Mouse (Mus musculus) common myeloid progenitor, adult 5-6 weeks (primary cell): ENCODE results near the gene Pparg. TPM values are rescaled to one million over a fixed set of nuclear protein-coding genes. Genes with fewer than 3 reads are reported as not detected.

Experiments
- ATAC-seq: replicated peaks from 2 replicates; pipeline ENCODE4 v1.8.0; 2016; ENCODE audit warnings: low read depth, mild to moderate bottlenecking, moderate TSS enrichment, inconsistent platforms; ENCODE audit not compliant: poor library complexity, severe bottlenecking
- total RNA-seq: library from RNA; stranded (forward); fragments of 200-1000, 187-1606 nt; gene quantifications from 2 replicates; pipeline ENCODE4 v1.2.3, GENCODE M21; 2017

Pparg gene
- total RNA-seq, 1 experiment from 2014 or later = not detected

DNA sequence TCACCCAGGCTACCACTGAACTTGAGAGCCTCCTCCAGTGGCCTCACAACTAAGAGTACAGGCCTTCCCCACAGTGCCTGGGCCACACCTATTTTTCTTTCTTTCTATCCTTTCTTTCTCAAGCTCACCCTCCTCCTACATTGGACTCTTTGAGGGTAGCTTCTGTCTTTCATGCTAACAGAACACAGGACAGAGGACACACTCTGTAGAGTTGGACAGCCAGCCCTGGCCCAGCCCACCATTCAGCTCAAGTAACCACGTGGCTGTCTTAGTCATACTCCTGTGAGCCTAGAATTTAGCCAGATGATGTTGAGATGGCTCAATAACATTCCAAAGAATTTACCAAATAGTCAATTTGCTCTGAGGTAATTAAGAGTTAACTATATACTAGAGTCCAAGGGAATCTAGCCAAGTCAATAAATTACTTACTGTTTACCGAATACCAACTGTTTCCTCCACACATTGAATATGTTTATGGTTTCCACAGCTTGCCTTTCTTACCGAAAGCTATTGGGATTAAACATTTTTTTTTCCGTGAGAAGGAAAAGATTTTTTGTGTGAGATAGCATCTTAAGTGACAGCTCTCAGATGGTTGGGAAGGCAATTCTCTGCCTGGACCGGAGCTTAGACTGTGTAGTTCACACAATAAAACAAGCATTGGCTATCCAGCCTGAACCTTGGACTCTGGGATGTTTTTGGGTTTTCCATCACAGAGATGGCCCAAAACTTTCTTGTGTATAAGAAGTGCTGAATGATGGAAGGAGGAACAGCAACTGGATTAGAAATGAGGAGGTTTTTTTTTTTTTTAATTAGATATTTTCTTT, 10.9 kb upstream of the Pparg start:
- no peak for ATAC-seq

DNA sequence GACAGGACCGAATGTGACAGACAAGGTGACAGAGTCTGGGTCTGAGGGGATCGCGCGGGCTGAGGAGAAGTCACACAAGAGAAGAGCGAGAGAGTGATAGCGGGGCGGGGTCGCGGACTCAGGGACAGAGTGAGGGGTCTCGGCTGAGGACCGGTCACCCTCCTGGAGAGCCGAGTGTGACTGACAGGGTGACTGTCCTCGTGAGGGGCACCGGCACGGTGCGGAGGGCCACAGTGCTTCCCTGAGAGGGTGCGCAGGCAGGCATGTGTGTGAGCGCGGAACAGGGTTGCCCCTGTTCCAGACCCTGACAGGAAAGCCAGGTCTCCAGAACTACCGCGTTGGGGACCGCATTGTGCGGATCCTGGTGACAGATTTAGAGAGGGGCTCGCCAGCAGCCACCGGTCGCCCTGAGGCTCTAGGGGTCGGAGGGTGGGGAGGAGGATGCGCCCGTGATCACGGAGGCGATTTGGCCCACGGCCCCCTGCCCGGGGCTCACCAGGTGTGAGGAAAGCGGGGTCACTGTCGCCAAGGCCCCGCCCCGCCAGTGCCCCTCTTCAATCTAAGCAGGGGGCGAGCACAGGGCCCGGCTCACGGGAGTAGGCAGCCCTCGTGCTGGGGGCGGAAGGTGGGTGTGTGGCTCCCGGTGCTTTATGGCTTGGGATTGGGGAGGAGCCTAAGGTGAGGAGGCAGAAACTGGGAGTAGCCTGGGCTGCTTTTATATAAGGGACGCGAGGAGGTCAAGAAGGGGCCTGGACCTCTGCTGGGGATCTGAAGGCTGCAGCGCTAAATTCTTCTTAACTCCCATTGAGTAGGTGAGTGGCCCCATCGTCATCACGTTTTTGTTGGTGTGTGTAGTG, 1.1 kb downstream of the Pparg start:
- peak; percentile 53 for ATAC-seq

DNA sequence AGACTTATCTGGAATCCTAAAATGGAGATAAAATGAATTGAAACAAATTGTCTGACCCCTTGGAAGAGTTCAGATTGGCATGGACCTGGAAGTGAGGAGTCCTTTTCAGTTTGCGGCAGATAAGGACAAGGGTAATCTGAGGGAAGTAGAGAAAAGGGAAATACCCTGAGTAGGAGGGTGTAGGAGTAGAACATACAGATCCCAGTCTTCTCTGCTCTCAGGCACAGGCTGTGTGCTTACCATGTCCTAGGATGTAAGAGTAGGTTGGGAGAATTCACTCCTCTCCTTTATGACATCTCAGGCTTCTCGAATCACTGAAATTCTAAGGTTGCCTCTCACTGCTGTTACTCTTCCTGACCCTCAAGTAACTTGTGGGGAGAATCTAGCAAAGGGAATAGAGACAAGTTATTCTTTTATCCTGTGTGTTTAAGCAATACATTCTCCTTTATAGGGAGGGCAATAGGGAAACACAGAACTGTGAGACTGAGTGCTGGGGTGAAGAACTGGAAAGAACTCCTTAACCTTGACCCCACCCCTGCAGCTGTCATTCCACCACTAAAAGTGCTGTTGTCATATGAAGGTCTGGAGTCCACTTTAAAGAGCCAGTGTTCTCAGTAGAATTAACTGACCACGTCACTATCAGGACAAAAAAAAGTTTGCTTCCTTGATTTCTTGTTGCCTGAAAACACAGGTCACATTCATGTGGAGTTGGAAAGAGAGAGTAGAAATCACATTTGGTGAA, 6.3 kb downstream of the Pparg start:
- ATAC-seq = no peak

GRCm38 (mm10) chr6:115374871-115375852, 14.4 kb downstream of the Pparg start:
- ATAC-seq = peak; percentile 50; the same call in 1 of the 2 replicates

DNA sequence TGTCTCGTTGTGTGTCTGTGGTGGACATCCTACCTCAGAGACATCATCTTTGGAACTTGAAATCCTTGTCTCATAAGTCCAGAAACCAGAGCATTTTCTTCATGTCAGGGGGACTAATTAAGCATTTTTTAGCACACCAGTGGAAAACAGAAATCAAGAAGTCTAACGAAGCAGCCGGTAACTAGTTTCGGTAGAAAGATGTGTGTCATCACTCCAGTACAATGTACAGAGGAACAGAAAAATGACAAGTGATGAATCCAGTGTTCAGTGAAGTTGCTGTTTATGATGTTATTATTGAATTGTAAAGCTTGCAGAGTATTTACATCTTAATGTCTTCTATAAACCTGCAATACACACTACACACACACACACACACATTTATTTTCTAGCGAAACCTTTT, 19.8 kb downstream of the Pparg start:
- ATAC-seq = no peak

DNA sequence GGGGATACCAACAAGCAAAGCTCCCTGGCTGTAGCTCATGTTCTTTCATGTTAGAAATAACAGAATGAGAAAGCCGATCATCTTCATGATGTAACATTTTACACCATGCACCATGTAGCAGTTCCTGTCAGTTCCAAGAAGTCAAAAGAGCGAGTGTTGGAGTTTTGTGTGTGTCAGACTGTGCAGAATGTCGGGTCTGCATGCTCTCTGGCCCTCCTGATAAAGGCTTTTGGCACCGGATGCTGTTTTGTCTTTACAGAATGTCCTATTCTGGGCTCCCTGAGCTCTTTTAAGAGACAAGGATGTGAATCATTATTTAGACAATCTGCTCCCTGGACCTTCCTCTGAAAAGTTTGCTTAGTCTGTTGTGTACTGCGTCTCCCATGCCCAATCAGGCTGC, 22.0 kb downstream of the Pparg start:
- no peak for ATAC-seq

- no peak for ATAC-seq
Measured at GRCm38 (mm10) chr6:115389945-115390540, 29.3 kb downstream of the Pparg start.

DNA sequence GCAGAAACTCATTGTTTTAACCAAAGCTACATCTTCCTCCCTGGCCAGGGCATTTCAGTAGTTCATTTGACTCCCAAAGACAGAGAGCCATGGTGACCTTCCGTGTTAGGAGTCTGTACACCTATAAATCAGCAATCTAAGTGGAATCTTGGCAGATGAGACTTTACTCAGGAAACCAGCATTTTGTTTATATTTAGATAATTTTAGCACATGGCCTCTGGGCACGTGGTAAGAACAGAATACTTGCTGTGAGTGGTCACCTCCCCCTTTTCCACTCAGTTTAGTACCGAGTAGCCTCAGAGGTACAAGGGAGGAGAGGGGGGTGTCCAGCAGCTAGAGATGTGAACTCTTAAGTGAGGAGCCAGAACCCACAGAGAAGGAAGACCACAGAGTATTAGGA, 36.2 kb downstream of the Pparg start:
- ATAC-seq = no peak

GRCm38 (mm10) chr6:115404354-115404753, 43.6 kb downstream of the Pparg start:
- no peak for ATAC-seq

GRCm38 (mm10) chr6:115411477-115411876, 50.7 kb downstream of the Pparg start:
- ATAC-seq = no peak

- no peak for ATAC-seq
Measured at GRCm38 (mm10) chr6:115418171-115418570, 57.4 kb downstream of the Pparg start.

GRCm38 (mm10) chr6:115418964-115419363, 58.2 kb downstream of the Pparg start:
- ATAC-seq = no peak

DNA sequence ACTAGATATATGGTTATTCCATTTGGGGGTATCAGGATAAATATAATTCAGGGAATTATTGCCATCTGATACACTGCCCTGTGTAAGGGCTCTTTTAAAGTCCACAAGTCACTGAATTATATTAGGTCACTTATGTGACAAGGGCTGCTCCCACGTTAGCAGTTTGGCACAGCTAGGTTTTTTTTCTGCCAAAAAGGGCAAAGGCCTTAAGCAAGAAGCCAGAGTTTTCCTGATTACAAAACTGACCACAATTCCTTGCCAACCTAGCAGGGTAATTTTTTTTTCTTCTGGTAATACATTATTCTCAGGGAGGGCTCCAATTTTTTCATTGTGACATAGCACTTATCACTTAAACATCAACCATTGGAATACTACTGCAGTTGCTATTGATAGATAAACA, 60.2 kb downstream of the Pparg start:
- ATAC-seq = no peak

DNA sequence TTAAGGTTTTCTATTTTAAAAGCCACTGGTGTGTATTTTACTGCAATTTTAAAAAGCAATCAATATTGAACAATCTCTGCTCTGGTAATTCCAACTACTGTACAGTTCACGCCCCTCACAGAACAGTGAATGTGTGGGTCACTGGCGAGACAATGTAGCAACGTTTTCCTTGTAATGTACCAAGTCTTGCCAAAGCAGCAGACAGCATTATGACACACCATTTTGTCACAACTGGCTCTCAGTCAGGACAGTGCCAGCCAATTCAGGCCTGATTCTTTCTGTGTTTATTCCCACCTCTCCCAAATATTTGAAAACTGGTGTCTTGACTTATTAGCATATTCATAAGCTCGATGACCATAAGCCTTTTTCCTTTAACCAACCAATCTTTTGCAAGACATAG, 60.9 kb downstream of the Pparg start:
- ATAC-seq = no peak

- ATAC-seq = no peak
Measured at GRCm38 (mm10) chr6:115424433-115424832, 63.7 kb downstream of the Pparg start.

DNA sequence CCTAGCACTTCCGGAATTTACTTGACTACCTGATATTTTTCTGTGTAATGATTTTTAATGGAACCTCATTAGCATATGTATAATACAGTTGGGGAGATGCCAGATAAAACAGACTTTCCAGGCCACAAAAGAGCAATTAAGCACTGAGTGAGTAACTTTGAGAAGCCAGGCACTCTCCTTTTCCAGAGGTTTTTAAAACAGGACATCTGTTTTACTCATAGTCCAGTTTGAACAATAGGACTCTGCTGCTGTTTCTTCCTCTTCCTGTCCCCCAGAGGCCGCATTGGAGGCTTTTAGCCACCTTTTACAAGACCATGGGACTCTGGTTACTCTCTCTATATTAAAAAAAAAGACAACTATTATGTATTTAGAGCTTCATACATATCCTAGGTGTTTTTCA, 72.0 kb downstream of the Pparg start:
- ATAC-seq = no peak

DNA sequence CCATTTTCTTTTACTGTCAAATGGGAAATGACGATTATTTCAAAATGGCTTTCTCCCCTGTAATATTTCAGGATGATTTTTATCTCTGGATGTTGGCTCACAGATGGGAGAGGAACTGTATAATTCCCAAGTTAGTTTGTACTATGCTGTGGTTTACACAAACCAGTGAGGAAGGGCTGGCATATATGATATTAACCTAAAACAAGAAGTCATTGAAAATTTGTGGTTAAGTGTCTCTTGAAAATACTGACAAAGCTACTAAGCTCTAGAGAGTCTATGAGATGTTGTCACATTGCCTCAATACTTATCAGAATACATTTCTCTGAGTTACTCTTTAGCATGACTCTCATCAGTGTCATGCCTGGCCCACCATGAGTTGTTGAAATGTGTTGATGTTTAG, 73.3 kb downstream of the Pparg start:
- peak; percentile 87 for ATAC-seq

DNA sequence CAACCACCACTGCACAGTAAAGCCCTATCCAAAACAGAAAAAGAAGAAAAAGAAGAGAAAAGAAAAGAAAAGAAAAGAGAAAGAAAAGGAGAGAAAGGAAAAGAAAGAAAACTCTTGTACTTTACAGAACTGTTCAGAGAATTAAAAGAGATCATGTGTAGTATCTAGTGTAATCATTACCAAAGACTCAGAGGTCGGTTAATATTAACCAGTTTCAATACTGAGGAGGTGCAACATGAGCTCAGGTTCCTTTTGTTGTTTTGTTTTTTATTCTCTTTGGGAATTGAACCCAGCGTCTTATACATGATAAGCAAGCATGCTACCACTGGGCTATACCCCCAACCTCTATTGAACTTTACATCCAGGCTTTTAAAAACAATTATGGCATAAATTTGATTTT, 74.1 kb downstream of the Pparg start:
- no peak for ATAC-seq
